Mouse (Mus musculus): ENCODE results near the gene Birc5.
"Not testable (repeated sequence)": the region's sequence is repeated elsewhere in the genome, so short reads cannot be mapped to it uniquely, and the experiment has no call there.

The Birc5 gene

DNA sequence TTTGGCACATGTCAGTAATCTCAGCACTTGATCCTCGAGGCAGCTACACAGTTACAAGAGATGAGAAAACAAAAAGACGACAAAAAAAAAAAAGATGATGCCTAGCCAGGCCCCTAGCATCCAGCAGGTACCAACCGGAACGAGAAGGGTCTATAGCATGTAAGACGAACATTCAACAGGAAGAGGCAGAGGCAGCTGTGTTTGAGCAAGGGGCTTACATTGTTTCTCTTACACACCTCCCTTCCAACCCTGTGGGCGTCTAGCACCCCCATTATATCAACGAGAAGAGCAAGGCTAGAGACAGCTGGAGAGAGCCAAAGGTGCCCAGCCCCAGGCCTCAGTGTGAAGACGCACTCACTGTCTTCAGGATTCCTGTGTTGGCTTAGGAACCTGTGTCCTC lies 22.1 kb upstream of the Birc5 start:
- DNase-seq (ENCODE audit: low spot score) = no peak

DNA sequence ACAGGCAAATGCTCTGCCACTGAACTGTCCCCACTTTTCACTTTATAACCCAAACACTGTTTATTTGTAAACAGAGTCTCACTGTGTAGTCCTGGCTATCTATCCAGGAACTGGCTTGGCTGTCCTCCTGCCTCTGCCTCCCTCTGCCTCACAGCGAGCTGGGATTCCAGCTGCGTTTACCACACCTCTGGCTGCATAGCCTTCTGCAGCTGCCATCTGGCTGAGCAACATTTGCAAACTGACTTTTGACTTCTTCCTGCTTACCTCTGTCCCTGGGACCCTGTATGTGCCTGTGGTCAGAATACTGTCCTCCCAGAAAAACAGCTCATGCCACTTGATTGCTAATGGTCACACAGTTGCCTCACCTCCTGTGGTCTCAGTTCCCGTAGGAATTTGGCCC lies 21.7 kb upstream of the Birc5 start:
- no peak for DNase-seq (ENCODE audit: low spot score)

DNA sequence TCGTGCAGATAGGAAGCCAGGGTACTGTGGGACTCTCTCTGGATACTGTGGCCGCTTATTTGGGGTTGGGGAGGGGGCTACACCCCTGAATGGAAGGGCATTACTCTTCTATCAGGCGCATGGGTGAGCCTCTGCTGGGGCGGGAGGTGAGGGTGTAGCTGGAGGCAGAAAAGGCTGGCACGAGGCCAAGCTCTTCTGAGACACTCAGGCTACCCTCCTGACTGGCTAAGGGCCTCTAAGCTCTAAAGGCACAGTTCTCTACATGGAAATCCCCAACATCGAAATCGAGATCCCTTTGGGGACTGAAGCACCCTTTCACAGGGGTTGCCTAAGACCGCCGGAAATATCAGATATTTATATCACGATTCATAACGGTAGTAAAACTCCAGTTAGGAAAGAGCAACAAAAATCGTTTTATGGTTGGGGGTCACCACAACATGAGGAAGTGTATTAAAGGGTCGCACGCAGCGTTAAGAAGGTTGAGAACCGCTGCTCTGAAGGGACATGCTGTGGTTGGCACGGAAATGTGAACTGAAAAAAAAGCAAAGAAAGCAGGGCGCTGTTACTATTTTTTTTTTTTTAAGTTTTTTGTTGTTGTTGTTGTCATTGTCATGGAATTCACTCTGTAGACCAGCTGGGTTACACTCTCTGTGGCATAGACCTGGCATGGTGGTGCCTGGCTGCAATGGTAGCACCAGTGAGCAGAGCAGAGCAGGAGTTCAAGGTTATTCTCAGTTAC lies 20.7 kb upstream of the Birc5 start:
- peak; percentile 75 for DNase-seq (ENCODE audit: low spot score)

DNA sequence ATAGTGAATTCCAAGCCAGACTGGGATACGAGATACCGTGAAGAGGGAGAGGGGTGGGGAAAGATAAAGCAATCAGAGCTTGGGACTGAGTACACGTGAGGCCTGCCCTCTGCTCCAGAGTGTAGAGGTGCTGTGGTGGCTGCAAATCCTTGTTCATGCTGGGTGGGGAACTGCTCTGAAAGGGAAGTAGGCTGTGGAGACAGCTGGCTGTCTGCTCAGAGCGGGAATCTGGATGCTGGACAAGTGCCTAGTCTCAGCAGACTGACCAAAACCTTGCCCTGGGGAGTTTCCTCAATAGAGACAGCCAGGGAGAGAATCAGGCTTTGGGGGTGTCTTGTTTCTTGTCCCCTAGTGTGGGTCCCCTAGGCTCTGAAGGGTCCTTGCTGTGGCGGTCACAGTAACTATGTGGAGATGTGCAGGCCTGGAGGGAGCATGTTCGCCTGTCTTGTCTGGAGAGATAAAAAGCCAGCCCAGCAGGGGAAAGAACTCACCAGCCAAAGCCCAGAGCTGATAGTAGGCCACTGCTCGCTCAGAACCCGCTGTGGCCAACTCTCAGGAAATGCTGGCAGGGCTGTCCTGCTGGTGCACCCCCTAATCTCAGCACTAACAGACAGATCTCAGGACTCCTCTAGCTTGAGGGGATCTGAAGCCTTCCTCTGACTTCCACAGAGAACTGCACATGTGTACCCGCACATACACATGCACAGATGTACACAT lies 20.0 kb upstream of the Birc5 start:
- no peak for DNase-seq (ENCODE audit: low spot score)

DNA sequence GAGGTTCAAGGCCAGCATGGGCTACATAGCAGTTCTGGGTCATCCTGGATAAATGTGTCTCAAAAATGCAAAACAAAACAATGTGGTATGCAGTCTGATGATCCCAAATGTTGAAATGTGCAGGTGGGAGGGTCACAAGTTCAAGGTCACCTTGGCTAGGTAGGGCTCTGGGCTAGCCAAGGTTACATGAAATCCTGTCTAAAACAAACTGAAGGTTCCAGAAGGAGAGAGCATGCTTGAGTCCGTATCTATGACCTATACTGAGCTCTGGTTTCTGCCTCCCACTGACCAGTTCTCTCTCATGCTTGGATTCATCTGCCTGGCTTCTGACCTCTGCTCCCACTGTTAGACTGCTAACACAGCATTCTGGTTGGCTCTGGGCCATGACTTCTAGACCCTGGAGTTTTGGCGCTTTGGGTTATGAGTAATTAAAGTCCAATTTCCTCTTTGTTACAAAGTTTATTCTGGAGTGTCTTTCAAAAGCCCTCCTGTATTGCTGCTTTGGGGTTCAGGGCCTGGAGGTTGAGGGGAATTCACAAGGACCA lies 19.3 kb upstream of the Birc5 start:
- DNase-seq (ENCODE audit: low spot score) = no peak

DNA sequence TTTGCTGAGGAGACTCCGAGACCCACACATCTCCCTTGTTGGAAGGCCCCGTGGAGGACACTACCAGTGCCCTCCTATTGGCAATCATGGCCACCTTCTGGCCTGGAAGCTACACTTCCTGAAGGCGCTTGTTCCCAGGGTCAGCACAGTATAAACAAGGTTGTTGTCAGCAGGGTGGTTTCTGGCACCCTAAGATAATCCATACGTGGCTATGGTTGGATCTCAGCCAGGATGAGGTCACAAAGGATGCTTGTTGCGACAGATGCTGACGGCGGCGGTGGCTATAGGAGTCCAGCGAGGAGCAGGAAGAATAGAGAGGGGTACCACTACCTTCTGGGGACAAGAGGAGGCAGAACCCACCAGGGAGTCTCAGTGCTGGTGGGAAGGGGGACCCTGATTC lies 18.6 kb upstream of the Birc5 start:
- DNase-seq (ENCODE audit: low spot score) = no peak

DNA sequence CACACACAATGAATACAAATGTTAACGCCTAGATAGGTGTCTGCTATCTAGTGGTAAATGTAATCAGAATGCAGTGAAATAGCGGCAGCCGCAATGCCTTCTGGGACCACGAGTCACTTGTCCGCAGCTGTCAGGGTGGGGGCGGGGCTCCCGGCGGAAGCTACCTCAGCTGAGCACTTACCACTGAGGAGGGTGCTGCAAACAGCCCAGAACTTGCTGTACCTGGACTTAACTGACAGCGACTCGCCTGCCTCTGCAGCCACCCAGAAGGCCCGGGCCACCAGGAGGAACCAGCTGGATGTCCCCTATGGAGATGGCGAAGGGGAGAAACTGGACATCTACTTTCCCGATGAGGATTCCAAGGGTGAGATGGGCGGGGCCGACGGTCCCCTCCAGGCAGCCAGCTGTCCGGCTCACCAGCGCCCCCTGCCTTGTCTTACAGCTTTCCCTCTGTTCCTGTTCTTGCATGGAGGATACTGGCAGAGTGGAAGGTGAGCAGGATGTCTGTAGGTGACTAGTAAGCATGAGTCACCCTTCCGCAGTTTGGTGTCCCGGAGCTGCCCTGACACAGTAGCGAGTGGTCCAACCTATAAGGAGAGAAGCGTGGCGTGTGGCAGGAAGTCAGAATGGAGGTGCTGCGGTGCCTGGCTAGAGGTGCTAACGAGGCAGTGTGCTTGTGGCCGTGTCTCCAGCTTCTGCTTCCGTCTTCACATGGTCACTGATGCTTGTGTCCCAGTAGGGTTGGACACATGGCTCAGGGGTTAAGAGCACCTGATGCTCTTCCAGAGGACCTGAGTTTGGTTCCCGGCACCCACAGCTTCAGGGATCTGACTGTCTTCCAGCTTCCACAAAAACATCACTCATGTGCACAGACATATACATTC lies 16.7 kb upstream of the Birc5 start:
- peak; percentile 91 for DNase-seq (ENCODE audit: low spot score)

DNA sequence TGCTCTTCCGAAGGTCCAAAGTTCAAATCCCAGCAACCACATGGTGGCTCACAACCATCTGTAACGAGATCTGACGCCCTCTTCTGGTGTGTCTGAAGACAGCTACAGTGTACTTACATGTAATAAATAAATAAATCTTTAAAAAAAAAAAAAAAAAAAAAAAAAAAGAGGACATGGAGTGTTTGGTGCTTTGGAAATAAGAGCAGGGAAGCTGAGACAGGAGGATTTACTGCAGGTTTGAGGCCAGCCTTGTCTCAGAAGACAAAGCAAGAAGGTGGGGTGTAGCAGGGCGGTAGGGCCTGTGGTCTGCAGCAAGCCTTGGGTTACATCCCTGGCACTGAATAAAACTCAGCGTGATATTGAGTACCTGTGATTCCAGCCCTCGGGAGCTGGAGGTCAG lies 15.5 kb upstream of the Birc5 start:
- not testable (repeated sequence) for DNase-seq (ENCODE audit: low spot score)

DNA sequence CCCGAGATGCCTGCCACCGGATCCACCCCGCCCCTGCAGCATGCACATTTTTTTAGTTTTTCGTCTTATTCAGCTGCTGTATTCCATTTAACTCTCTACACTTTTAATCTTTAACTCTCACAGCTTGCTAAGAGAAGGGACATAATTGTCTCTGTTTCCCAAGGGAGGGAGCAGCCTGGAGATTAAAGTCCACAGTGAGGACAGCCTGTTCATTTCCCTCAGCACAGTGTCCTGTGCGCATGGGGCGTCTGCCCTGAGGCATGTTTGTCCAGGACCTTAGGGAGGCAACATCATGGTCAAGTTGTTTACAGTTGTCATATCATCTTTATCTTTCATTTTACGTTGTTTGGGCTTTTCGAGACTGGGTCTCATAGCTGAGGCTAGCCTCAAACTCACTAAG lies 15.0 kb upstream of the Birc5 start:
- DNase-seq (ENCODE audit: low spot score) = no peak

DNA sequence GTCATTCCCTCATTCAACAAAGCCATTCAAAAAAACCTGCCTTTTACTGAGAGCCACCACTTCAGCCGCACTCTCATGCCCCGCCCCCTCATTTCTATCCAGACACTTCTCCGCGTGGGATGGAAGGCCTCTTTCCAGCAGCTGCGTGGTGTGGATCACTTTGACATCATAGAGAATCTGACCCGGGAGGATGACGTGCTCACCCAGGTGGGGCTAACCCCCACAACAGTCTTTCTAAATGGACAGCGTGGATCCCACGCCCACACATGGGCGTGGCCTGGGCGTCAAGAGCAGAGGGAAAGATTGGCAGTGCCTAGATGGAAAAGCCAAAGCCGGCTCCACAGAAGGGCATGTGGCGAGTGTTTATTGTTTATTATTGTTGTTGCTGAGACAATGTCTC lies 12.7 kb upstream of the Birc5 start:
- no peak for DNase-seq (ENCODE audit: low spot score)

DNA sequence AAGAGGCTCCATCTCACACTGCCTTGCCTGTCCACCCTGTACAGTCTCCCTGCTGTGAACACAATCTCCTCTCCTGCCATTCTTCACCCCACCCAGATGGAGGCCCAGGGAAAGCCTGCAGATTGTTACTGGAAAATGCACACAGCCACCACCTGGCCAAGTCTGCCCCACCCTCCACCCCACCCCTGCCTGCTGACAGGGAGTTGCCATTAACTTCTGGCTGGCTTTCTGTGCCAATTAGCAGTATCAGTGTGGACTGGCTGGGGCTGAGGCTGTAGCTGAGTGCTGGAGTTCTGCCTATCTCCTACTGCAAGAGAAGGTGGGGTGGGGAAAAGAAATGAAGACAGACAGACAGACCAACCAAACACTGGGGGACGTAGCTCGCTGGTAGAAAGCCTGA lies 10.5 kb upstream of the Birc5 start:
- DNase-seq (ENCODE audit: low spot score) = no peak

DNA sequence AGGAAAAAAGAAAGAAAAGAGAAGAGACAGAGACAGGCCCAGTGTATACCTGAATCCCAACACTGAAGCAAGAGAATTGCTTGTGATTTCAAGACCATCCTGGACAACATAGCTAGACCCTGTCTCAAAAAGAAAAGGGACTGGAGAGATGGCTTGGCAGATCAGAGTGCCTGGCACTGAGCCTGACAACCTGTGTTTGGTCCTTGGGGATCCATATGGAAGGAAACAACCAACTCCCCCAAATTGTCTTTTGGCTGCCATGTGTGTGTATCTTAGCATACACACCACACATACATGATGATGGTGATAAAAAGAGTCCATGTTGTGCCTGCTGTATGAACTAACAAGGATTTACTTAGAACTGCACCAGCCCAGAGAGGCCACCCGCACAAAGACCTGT lies 10.0 kb upstream of the Birc5 start:
- no peak for DNase-seq (ENCODE audit: low spot score)

DNA sequence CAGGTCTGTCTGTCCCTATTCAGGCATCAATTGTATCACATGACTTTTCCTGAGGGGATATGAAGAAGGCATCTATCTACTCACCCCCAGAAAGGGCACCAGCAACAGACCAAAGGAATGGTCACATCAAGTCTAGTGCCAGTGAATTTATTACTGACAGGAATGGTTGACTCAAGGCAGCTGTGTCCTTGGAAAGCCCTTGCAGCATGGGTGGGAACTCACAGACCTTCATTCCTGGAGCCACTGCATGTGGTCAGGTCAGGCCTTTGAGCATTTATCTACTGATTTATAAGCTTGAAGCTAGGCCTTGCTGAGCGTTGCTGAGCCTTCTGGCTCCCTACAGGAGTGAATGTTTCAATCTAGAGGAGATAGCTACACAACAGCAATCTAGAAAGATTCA lies 8.1 kb upstream of the Birc5 start:
- no peak for DNase-seq (ENCODE audit: low spot score)

DNA sequence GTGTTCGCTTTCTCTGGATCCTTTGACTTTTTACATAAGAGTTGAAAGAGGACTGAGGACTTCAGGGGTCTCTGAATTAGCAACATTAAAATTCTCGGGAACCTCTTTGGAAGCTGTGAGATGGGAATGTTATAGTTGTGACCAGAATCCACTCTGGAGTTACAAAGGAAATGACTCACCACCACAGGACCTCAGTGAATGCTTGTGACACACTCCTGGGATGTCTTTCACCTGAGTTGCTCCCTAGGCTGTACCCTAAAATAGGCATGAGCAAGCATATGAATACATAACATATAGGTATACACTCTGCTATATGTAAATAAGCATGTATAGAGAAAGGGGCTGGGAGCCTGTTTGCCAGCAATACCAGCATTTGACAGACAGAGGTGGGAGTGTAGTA lies 5.6 kb upstream of the Birc5 start:
- DNase-seq (ENCODE audit: low spot score) = no peak

DNA sequence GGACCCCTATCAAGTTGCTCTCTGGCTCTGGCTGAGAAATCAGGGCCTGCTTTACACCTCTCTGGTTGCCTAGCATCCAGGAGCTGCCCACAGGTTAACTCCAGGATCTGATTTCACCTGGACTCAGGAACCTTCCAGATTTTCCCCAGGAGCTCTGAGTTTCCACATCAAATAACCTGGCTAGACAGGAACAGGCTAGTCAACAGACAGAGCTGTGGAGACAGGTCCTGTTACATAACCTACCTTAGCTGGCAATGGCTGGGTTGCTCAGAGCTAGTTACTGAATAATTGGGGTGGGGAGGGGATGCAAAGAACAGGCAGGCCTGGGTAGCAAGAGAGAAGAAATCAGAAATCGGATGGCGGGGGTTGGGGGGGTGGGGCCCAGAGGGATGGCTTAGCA lies 4.1 kb upstream of the Birc5 start:
- DNase-seq (ENCODE audit: low spot score) = no peak

DNA sequence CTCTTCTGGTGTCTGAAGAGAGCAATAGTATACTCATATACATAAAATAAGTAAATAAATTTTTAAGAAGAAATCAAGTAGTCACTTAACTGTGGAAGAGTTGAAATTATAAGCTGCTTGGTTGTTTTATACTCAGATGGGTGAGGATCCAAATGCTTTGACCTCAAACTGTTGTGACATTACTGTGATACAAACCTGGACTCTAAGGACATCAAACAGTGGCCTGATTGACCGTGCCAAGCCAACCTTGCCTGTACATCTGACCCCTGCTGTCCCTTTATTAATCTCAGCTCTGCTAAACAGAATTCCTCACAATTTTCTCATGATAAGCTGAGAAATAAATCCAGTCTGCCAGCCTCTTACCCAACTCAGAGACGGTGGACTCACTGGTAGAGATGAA lies 3.4 kb upstream of the Birc5 start:
- DNase-seq (ENCODE audit: low spot score) = no peak

DNA sequence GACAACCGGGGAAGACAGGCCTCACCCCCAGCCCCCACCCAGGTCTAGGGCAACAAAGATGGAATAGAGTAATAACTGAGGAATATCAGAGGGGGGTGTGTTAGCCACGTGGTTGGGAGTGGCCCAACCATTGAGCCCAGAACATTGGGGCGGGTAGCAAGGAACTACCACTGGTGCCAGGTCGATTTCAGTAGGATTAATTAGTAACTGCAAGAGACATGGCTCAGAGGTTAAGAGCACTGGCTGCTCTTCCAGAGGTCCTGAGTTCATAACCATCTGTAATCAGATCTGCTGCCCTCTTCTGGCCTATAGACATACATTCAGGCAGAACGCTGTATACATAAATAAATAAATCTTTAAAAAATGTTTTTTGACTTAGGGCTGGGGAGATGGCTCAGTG lies 2.4 kb upstream of the Birc5 start:
- no peak for DNase-seq (ENCODE audit: low spot score)

DNA sequence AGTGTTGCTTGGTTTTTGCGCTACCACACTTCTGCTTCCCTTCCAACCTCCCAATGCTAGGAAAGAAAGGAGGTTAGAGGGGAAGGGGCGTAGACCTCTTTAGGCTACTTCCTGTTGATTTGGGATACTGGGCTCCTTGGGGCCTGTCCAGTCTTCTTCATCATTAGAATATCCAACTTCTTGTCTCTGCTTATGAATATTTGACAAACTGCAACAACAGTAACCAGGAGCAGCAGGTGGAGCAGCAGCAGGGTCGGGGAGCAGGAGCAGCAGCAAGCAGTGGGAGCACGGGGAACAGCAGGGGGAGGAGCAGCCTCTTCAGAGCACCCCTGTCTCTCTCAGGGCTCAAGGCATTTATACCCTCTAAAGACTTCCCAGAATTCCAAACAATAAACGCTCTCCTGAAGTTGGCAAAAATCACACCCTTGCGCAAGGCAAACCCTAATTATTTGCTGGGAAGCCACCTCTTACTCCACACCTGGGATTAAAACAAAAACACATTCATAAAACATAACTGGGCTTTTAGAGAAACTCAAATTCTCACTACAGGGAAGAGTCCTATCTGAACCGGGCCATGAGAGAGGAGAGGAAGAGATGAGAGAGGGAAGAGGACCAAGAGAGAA lies 1.3 kb upstream of the Birc5 start:
- no peak for DNase-seq (ENCODE audit: low spot score)

DNA sequence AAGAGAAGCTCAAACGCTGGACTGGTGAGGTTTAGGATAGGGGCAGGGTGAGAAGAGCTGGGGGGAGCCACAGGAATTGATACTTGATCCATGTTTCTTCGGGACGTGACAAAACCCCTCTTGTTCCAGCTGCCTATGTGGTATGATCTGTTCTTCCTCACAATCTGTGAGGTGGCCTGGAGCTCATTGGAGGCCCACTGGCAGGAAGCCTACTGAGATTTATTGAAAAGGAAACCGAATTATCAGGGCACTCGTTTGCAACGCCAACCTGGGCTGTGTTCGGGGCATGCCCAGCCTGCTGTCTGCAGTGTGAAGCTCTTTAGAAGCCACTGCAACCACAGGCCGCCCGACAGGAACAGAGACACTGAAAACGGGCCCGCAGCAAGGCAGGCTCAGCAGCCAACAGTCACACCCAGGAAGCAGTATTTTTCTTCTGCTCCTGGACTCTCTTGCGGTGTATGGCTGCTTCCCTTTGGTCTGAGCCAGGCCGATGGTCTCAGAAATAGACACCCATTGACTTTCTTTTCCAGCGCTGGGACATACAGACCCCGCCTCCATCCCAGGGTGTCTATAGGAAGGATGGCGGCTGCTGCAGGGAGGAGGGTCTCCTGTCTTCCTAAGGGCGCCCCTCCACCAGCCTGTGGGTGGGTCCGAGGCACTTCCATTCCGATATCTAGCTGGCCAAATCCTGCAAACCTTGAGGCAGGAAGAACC lies 623 bp upstream of the Birc5 start:
- DNase-seq (ENCODE audit: low spot score) = peak; percentile 77

DNA sequence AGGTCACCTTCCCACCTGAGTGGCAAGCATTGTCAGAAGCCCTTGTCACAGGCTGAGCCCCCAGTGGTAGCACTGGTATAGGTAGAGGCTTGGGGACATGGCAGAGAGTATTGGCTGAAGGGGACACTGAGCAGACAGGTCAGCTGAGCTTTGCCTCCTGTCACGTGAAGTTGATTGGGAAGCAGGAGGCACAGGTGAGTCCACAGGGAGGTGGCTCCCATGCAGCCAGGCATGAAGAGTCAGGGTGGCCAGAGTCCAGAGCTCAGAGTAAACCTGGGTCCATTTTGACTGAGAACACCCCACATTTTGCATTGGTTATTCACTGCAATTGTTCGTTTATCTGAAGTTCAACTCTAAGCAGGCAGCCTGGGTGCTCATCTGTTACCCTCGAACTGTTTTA lies 3.8 kb downstream of the Birc5 start:
- DNase-seq (ENCODE audit: low spot score) = no peak

DNA sequence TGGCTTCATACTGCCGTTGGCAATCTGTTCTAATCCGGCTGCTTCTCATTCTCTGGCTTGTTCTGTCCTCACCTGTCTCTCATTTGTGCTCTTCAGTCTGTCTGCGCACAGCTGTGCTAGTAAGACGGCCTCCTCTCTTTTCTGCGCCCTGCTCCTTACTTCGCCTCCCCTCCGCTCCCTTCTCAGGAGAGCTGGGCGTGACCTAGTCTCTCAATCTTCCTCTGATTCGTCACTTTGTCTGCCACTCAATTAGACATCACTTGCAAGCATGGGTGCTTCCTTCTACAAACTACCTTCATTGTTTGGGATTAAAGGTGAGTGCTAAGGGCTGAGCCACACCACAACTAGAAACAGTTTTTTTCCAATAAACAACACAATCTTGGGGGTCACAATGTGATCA lies 5.2 kb downstream of the Birc5 start:
- DNase-seq (ENCODE audit: low spot score) = no peak

DNA sequence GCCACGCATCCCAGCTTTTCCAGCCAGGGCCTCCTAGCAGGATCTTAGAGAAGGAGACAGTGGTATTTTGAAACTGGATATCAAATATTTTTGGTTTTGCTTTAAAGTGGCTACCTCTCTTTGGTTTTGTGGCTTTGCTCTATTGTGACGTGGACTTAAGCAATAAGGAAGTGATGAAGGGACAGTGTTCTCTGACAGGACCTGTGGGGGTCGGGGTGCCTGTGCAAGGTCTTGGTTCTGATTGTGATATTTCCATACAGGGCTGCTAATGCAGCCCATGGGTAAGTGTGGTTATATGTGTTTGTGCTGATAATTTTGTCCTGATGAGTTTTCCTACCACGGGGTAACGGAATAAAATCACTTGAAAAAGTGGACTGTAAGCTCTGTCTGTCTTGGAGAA lies 6.3 kb downstream of the Birc5 start:
- no peak for DNase-seq (ENCODE audit: low spot score)
